Mouse (Mus musculus) liver, postnatal 0 days (tissue): ENCODE data around the gene Drd4.

Experiments
- CTCF ChIP-seq: sonication (generic); IDR thresholded peaks from 2 replicates; pipeline ENCODE4 v1.5.1; 2016; ENCODE audit warnings: antibody characterized with exemption, low read depth
- EP300 ChIP-seq: IDR thresholded peaks from 2 replicates; pipeline ENCODE4 v1.6.1; 2016; ENCODE audit warnings: antibody characterized with exemption, low read depth, mild to moderate bottlenecking

DNA sequence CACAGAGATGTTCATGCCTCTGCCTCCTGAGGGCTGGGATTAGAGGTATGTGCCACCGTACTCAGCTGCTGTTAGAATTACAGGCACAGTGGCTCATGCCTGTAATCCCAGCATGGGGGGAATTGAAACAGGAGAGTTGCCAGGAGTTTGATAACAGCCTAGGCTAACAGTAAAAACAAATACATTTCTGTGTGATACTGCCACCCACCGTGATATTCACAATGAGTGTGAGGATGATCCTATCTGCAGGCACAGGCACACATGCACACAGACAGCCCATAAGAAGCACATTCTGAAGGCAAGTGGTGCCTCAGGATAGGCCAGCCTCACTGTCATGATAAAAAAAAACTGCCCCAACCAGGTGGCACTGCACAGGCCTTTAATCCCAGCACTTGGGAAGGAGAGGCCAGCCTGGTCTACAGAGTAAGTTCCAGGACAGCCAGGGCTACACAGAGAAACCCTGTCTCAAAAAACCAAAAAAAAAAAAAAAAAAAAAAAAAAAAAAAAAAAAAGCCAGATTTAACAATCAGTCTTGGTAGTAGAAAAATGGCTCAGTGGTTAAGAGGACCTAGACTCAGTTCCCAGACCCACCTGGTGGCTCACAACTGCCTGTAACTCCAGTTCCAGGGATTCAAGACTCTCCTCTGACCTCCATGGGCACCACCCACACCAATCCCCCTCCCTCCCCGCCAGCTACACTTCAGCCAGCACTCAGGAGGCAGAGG is 6.3 kb downstream of the Drd4 start:
- TF ChIP-seq CTCF (no peak), EP300 (no peak)
